In the genomic region with DNA sequence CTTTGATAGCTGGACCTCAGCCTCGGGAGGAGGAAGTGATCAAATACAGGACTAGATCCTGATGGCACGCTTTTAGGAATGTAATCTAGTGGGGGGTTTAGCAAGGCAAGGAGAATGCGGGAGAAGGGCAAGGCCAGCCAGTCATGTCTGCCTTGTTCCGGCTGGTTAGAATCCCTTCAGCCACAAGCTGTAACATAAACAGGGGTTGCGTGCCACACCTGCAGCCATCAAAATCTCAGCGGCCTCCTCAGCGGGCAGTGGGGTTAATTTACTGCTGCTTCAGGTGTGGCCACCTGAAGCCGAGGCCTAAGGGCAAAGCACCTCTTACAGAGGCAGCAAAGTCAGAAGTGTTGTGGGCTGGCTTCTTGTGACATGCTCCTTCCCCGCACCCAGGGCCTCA, we compare ENCODE assay signal across 8 mouse cellular contexts. TPM values are rescaled to one million over a fixed set of nuclear protein-coding genes. Genes with fewer than 3 reads are reported as not detected.
A peak's percentile ranks its signal among the peaks of the same experiment; 100 is the strongest.
DNase-seq lines count a peak whose midpoint lies in the region; ATAC-seq lines count a peak whose summit lies in the region.

A gene (plus strand): TSS at position 350 of the 400 bp plus-strand sequence.

- H3K4me3 ChIP-seq in lung, embryonic 16.5 days (ENCODE audit: low read length), result peak within 1 kb of the TSS; percentile 62
- peak within 1 kb of the TSS; percentile 52 for H3K4me3 ChIP-seq in embryonic facial prominence, embryonic 11.5 days (ENCODE audit: low read depth, low read length)
- peak within 1 kb of the TSS; percentile 67 for H3K4me3 ChIP-seq in hindbrain, embryonic 10.5 days
- H3K4me3 ChIP-seq in liver, embryonic 13.5 days (replicated peaks), result peak within 1 kb of the TSS; percentile 49

- H3K27ac ChIP-seq in lung, embryonic 16.5 days (ENCODE audit: low read length), result no peak within 1 kb of the TSS
- no peak within 1 kb of the TSS for H3K27ac ChIP-seq in embryonic facial prominence, embryonic 11.5 days (replicated peaks; ENCODE audit: low read depth, low read length)
- peak within 1 kb of the TSS; percentile 79 for H3K27ac ChIP-seq in hindbrain, embryonic 10.5 days
- no peak within 1 kb of the TSS for H3K27ac ChIP-seq in liver, embryonic 13.5 days

- H3K4me1 ChIP-seq in lung, embryonic 16.5 days (replicated peaks; ENCODE audit: control insufficient read depth, insufficient read depth, low read length), result peaks cover 11% of the 10 kb centered on the region
- peaks cover 3% of the 10 kb centered on the region; the same call in 1 of the 2 replicates for H3K4me1 ChIP-seq in embryonic facial prominence, embryonic 11.5 days (ENCODE audit: control insufficient read depth, insufficient read depth, low read length)
- peaks cover 23% of the 10 kb centered on the region for H3K4me1 ChIP-seq in hindbrain, embryonic 10.5 days (replicated peaks)
- peaks cover 11% of the 10 kb centered on the region; the same call in 1 of the 2 replicates for H3K4me1 ChIP-seq in liver, embryonic 13.5 days (replicated peaks)

- 34% methylated on average over 9 of the region's 9 CpGs for WGBS in lung, embryonic 16.5 days
- 38% methylated on average over 9 of the region's 9 CpGs for WGBS in embryonic facial prominence, embryonic 11.5 days
- 44% methylated on average over 9 of the region's 9 CpGs for WGBS in hindbrain, embryonic 10.5 days
- WGBS in liver, embryonic 13.5 days (ENCODE audit: insufficient replicate concordance), result 36% methylated on average over 9 of the region's 9 CpGs

- no peak for ATAC-seq in lung, embryonic 16.5 days (ENCODE audit: low read depth)
- ATAC-seq in embryonic facial prominence, embryonic 11.5 days (replicated peaks; ENCODE audit: insufficient number of reproducible peaks, low FRiP score, low TSS enrichment, low read depth), result no peak
- no peak for ATAC-seq in liver, embryonic 13.5 days (ENCODE audit: low read depth)

- no peak for DNase-seq in lung, postnatal 4 days
- no peak for DNase-seq in embryonic facial prominence, embryonic 11.5 days (ENCODE audit: low spot score)
- no peak for DNase-seq in hindbrain, embryonic 10.5 days (ENCODE audit: low spot score)
- no peak for DNase-seq in liver, embryonic 13.5 days
- DNase-seq in urinary bladder, postnatal 36 days (ENCODE audit: low spot score in 2 of 2), result no peak
- DNase-seq in gastrocnemius, postnatal 25 days, result no peak
- no peak for DNase-seq in cerebellum, adult 9-11 months

- peak within 1 kb of the TSS; percentile 56 for H3K9ac ChIP-seq in lung, embryonic 16.5 days (ENCODE audit: low read length)
- peak within 1 kb of the TSS; percentile 53 for H3K9ac ChIP-seq in embryonic facial prominence, embryonic 11.5 days (replicated peaks; ENCODE audit: low read length)
- H3K9ac ChIP-seq in liver, embryonic 13.5 days, result no peak within 1 kb of the TSS

- peak within 1 kb of the TSS; percentile 99 for H3K4me2 ChIP-seq in lung, embryonic 16.5 days (ENCODE audit: low read depth, low read length)
- H3K4me2 ChIP-seq in embryonic facial prominence, embryonic 11.5 days (ENCODE audit: low read depth, low read length), result peak within 1 kb of the TSS; percentile 94
- H3K4me2 ChIP-seq in liver, embryonic 13.5 days, result peak within 1 kb of the TSS; percentile 66

- no peaks in the 10 kb centered on the region for H3K9me3 ChIP-seq in lung, embryonic 16.5 days (ENCODE audit: control insufficient read depth, low read length)
- H3K9me3 ChIP-seq in embryonic facial prominence, embryonic 11.5 days (replicated peaks; ENCODE audit: control insufficient read depth, low read length), result no peaks in the 10 kb centered on the region
- H3K9me3 ChIP-seq in hindbrain, embryonic 10.5 days, result no peaks in the 10 kb centered on the region
- no peaks in the 10 kb centered on the region for H3K9me3 ChIP-seq in liver, embryonic 13.5 days (replicated peaks)

- H3K36me3 ChIP-seq in lung, embryonic 16.5 days (ENCODE audit: control insufficient read depth, insufficient read depth, low read length), result no peaks in the 10 kb centered on the region
- H3K36me3 ChIP-seq in embryonic facial prominence, embryonic 11.5 days (replicated peaks; ENCODE audit: control insufficient read depth, insufficient read depth, low read depth, low read length), result no peaks in the 10 kb centered on the region
- H3K36me3 ChIP-seq in hindbrain, embryonic 10.5 days, result no peaks in the 10 kb centered on the region
- H3K36me3 ChIP-seq in liver, embryonic 13.5 days, result no peaks in the 10 kb centered on the region

- H3K27me3 ChIP-seq in lung, embryonic 16.5 days (ENCODE audit: control insufficient read depth, insufficient read depth, low read depth, low read length), result peaks cover 53% of the 10 kb centered on the region
- peaks cover 31% of the 10 kb centered on the region for H3K27me3 ChIP-seq in embryonic facial prominence, embryonic 11.5 days (ENCODE audit: control insufficient read depth, insufficient read depth, low read length)
- H3K27me3 ChIP-seq in hindbrain, embryonic 10.5 days (ENCODE audit: insufficient read depth, poor library complexity, severe bottlenecking), result peaks cover 85% of the 10 kb centered on the region
- H3K27me3 ChIP-seq in liver, embryonic 13.5 days, result peaks cover 89% of the 10 kb centered on the region

RNA-seq across cellular contexts. Expression of the gene that starts here (rescaled TPM):
- polyA plus RNA-seq in lung, embryonic 16.5 days (2015; fragmentation: Nextera tagmentation; extraction: Ambion mirVana), result 19.8 and 21.1 TPM in 2 replicates
- polyA plus RNA-seq in embryonic facial prominence, embryonic 11.5 days (2014; fragmentation: Nextera tagmentation; extraction: Ambion mirVana), result 21.2 and 26.4 TPM in 2 replicates
- polyA plus RNA-seq in hindbrain, embryonic 10.5 days (2016; fragmentation: Nextera tagmentation; extraction: Ambion mirVana), result 27.5 and 51.8 TPM in 2 replicates
- polyA plus RNA-seq in liver, embryonic 13.5 days (2015; fragmentation: Nextera tagmentation; extraction: Ambion mirVana), result 1.6 and 1.7 TPM in 2 replicates
- total RNA-seq in gastrocnemius, postnatal 25 days (2021), result 1 to 10 TPM; 4.6 to 5.9 TPM
